Mouse (Mus musculus) ES-E14 (cell line): ENCODE data around the gene Pdzd3.

ENCODE experiments used
- HCFC1 ChIP-seq: IDR thresholded peaks from 2 replicates; pipeline ENCODE4 v1.6.1; 2012; ENCODE audit warnings: low read length, inconsistent platforms, borderline replicate concordance; ENCODE audit not compliant: insufficient read depth
- MAFK ChIP-seq: IDR thresholded peaks from 2 replicates; pipeline ENCODE4 v1.6.1; 2014; ENCODE audit warnings: mild to moderate bottlenecking, low read depth, low read length, inconsistent platforms; ENCODE audit not compliant: insufficient read depth
- ZNF384 ChIP-seq: IDR thresholded peaks from 2 replicates; pipeline ENCODE4 v1.6.1; 2012; ENCODE audit warnings: low read depth, low read length, inconsistent platforms

DNA sequence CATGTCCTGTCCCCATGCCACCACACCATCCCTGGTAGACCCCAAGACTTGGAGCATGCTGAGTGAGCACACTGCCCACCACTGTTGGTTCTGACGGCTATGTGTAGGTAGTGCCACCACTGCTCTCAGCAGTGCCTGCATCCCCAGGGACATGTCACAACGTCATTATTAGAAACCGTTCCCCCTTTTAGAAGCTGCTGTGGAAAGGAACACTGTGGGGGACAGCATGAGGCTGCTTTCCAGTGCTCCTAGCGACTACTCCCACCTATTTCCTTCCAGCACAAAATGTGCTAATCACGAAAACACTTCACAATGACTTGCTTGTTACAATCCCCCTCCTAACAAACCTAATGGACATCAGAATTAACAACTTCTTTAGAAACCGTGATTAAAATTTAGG lies 25.3 kb downstream of the Pdzd3 start:
- TF ChIP-seq HCFC1, result no peak
- no peak for TF ChIP-seq MAFK
- no peak for TF ChIP-seq ZNF384
